Mouse (Mus musculus): ENCODE measurements around the gene Pphln1. TPM values are rescaled to one million over a fixed set of nuclear protein-coding genes. Genes with fewer than 3 reads are reported as not detected.

Gene Pphln1
- total RNA-seq, 2 experiments from 2014 or later, result 43.4 to 43.9 TPM

DNA sequence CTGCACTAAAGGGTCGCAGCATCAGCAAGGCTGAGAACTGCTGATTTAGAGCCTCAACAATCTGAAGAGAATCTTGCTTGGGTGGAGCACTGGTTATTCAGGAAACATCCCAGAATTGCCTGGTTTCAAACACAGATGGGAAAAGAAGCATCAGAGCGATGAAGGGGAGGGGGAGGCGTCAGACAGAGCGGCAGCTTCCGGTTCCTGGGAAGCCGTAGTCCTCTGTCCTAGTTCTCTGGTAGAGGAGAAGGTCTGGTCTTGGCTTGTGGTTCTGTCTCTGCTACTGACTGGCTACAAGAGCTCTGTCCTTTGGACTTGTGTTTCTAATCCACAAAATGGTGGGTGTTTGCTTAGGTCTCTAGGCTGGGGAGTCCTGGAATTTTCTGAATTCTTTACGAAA lies 139.6 kb downstream of the Pphln1 start:
- no peak for DNase-seq (ENCODE audit: low spot score in 2 of 2)

DNA sequence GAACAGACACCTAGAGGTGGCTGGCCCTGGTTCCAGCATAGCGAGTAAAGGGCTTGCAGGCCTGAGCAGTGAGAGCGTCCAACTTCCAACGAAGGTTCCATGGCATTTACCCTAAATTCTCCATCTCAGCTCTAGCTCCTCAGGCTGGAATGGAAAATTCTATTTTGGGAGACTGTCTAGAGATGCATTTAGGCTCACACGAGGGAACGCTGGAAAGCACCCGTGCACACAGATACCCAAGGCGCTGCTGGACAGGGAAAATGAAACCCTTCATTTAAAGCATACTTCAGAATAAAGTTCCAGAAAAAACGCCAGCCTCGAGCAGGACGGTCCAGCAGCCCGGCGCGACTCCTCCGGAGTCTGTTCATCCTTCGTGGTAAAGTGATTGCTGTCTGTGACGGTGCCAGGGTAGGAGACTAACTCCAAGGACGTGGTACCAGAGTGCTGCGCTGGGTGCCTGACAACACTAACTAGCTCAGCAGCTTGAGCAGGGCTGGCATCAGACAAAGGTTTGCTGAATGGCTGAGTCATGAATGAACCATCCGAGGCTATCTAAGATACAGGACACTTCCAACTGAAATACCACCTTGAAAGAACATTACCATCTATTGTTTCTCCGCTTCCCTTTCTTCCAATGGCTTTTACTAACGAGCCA lies 140.5 kb downstream of the Pphln1 start:
- DNase-seq (ENCODE audit: low spot score in 2 of 2), result no peak

DNA sequence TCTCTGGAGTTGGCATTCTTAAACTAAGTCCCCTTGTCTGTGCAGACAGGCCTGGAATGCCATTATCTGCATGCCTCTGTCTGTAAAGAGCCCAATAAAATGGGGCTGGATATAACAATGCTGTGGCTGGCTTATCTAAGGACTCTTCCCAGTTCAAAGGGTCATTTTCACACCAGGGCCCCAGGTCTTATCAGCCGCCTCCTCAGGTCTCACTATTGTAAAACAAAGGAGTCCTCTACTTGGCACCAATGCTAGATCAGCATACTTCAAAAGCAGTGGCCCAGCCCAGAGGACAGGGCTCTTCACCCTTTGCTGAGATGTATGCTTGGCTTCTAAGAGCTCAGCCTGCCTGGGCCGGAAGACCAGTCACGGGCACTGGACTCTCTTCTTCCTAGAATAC lies 141.3 kb downstream of the Pphln1 start:
- no peak for DNase-seq (ENCODE audit: low spot score in 2 of 2)

Other genes with a start within 250 kb of the Pphln1 start
- gene Gxylt1, start 123.2 kb upstream of the Pphln1 start, total RNA-seq (2021), result 10 to 100 TPM; 10.5 to 10.9 TPM
- gene Yaf2, start 61.4 kb upstream of the Pphln1 start, total RNA-seq (2021), result 10 to 100 TPM; 89.2 to 94.4 TPM
- 10 to 100 TPM; 73.9 to 75.0 TPM for gene Zcrb1, start within 50 bp of the Pphln1 start, total RNA-seq (2021)
- 10 to 100 TPM; 74.6 to 76.6 TPM for gene Prickle1, start 197.5 kb downstream of the Pphln1 start, total RNA-seq (2021)